Mouse (Mus musculus) intestine, postnatal 0 days (tissue): ENCODE measurements around the gene Meox1. TPM values are rescaled to one million over a fixed set of nuclear protein-coding genes. Genes with fewer than 3 reads are reported as not detected.

Experiments used
- ATAC-seq: fragments of 200-750 bp; cut with Nextera tagmentation; 2 replicates; pipeline ENCODE4 v1.8.0; 2017; ENCODE audit warnings: mild to moderate bottlenecking, moderate TSS enrichment, moderate library complexity
- H3K27ac ChIP-seq: fragments of 300-500 bp; sonication (generic); 2 replicates; pipeline ENCODE4 v1.5.1; 2014; ENCODE audit warnings: mild to moderate bottlenecking, low read depth, low read length, moderate library complexity
- H3K27me3 ChIP-seq: fragments of 300-500 bp; sonication (generic); replicated peaks from 2 replicates; pipeline ENCODE4 v1.6.1; 2014; ENCODE audit warnings: low read length, mixed read lengths; ENCODE audit not compliant: control insufficient read depth, insufficient read depth
- H3K36me3 ChIP-seq: fragments of 300-500 bp; sonication (generic); 2 replicates; pipeline ENCODE4 v1.6.1; 2014; ENCODE audit warnings: mild to moderate bottlenecking, moderate library complexity; ENCODE audit not compliant: control insufficient read depth, insufficient read depth
- H3K4me1 ChIP-seq: fragments of 300-500 bp; sonication (generic); replicated peaks from 2 replicates; pipeline ENCODE4 v1.6.1; 2014; ENCODE audit warnings: antibody characterized with exemption, low read length, mixed read lengths; ENCODE audit not compliant: control insufficient read depth, insufficient read depth
- H3K4me2 ChIP-seq: fragments of 300-500 bp; sonication (generic); replicated peaks from 2 replicates; pipeline ENCODE4 v1.6.1; 2014; ENCODE audit warnings: low read depth, mild to moderate bottlenecking, moderate library complexity
- H3K4me3 ChIP-seq: fragments of 300-500 bp; sonication (generic); 2 replicates; pipeline ENCODE4 v1.5.1; 2014; ENCODE audit warnings: low read depth, low read length
- H3K9ac ChIP-seq: fragments of 300-500 bp; sonication (generic); 2 replicates; pipeline ENCODE4 v1.6.1; 2014; ENCODE audit warnings: mild to moderate bottlenecking, low read depth, low read length
- H3K9me3 ChIP-seq: fragments of 300-500 bp; sonication (generic); 2 replicates; pipeline ENCODE4 v1.6.1; 2016; ENCODE audit warnings: mixed run types; ENCODE audit not compliant: control insufficient read depth
- CTCF ChIP-seq: sonication (generic); IDR thresholded peaks from 2 replicates; pipeline ENCODE4 v1.5.1; 2016; ENCODE audit warnings: low read depth, mild to moderate bottlenecking, control low read depth, antibody characterized with exemption, moderate library complexity
- WGBS: fragments of 180-500 bp; shearing (Covaris S2); extraction: QIAGEN DNeasy Blood & Tissue Kit; methylation state at CpG from one replicate; pipeline ENCODE4 v1.1.7; 2014; 5-methylcytosine and 5-hydroxymethylcytosine counted together
- polyA plus RNA-seq: library from polyadenylated mRNA; unstranded; fragments of >200 nt; fragmentation: Nextera tagmentation; extraction: Ambion mirVana; gene quantifications from 2 replicates; pipeline ENCODE4 v1.2.1, GENCODE M21; 2015

Meox1 gene
- polyA plus RNA-seq, 1 experiment from 2014 or later, result 3.8 TPM

- Histone ChIP-seq H3K9me3 (no peaks in the 10 kb centered on the region), H3K36me3 (no peaks in the 10 kb centered on the region), H3K4me3 (no peak overlapping the region), H3K4me1 (no peaks in the 10 kb centered on the region), H3K4me2 (no peak overlapping the region), H3K27me3 (0 out of 2 replicates have a peak, but pooled peaks cover 8% of the 10 kb centered on the region), H3K9ac (no peak overlapping the region), H3K27ac (no peak overlapping the region)
- WGBS, result 42% methylated on average over 8 of the region's 8 CpGs
- no peak for TF ChIP-seq CTCF
- ATAC-seq, result no peak
Measured at GRCm38 (mm10) chr11:101873909-101874308, 20.3 kb downstream of the Meox1 start.

GRCm38 (mm10) chr11:101871435-101871834 lies 22.7 kb downstream of the Meox1 start:
- Histone ChIP-seq H3K9ac (no peak overlapping the region), H3K9me3 (no peaks in the 10 kb centered on the region), H3K27ac (no peak overlapping the region), H3K4me1 (no peaks in the 10 kb centered on the region), H3K4me2 (no peak overlapping the region), H3K4me3 (no peak overlapping the region), H3K36me3 (no peaks in the 10 kb centered on the region), H3K27me3 (no peaks in the 10 kb centered on the region)
- 63% methylated on average over 6 of the region's 6 CpGs for WGBS
- no peak for ATAC-seq
- TF ChIP-seq CTCF, result no peak

- Histone ChIP-seq H3K36me3 (no peaks in the 10 kb centered on the region), H3K27me3 (no peaks in the 10 kb centered on the region), H3K9ac (no peak overlapping the region), H3K4me3 (no peak overlapping the region), H3K9me3 (no peaks in the 10 kb centered on the region), H3K4me2 (no peak overlapping the region), H3K27ac (no peak overlapping the region), H3K4me1 (no peaks in the 10 kb centered on the region)
- 58% methylated on average over 18 of the region's 18 CpGs for WGBS
- no peak for TF ChIP-seq CTCF
- ATAC-seq, result no peak
Measured at GRCm38 (mm10) chr11:101870067-101870765, 24.0 kb downstream of the Meox1 start.

DNA sequence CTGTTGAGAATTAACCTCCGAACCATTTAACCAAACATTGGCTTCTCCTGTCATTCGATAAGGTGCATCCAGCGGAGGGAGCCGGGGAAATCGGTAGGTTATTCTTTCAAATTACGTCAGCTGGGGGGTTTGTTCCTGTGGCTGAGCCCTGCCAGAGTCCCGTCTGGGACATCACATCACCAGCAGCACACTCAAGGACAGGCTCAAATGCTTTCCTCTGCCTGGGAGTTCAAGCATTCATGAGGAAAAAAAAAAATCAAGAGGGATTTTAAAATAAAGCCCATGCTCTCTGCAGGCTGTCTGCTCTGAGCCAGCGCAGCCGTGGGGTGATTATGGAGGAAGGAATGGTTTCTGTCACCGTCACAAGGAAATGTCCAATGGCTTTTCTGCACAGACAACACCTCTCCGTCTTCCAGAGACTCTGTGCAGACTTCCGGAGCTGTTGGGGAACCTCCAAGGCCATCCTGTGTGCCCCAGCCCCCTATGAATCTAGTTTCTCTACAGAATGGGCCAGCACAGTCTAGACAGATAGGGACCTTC lies 26.6 kb downstream of the Meox1 start:
- Histone ChIP-seq H3K9me3 (no peaks in the 10 kb centered on the region), H3K27me3 (no peaks in the 10 kb centered on the region), H3K4me2 (no peak overlapping the region), H3K36me3 (no peaks in the 10 kb centered on the region), H3K4me1 (no peaks in the 10 kb centered on the region), H3K27ac (no peak overlapping the region), H3K4me3 (no peak overlapping the region), H3K9ac (no peak overlapping the region)
- 56% methylated on average over 12 of the region's 12 CpGs for WGBS
- no peak for ATAC-seq
- no peak for TF ChIP-seq CTCF

GRCm38 (mm10) chr11:101858742-101859141 lies 35.4 kb downstream of the Meox1 start:
- 4% methylated on average over 4 of the region's 5 CpGs for WGBS
- Histone ChIP-seq H3K9ac (no peak overlapping the region), H3K27me3 (no peaks in the 10 kb centered on the region), H3K27ac (no peak overlapping the region), H3K4me3 (no peak overlapping the region), H3K4me1 (no peaks in the 10 kb centered on the region), H3K9me3 (no peaks in the 10 kb centered on the region), H3K4me2 (no peak overlapping the region), H3K36me3 (no peaks in the 10 kb centered on the region)
- ATAC-seq, result no peak
- no peak for TF ChIP-seq CTCF

GRCm38 (mm10) chr11:101855950-101856712 lies 38.0 kb downstream of the Meox1 start:
- no peaks in the 10 kb centered on the region for H3K9me3 ChIP-seq
- no peaks in the 10 kb centered on the region for H3K4me1 ChIP-seq
- H3K27me3 ChIP-seq, result no peaks in the 10 kb centered on the region
- no peak overlapping the region for H3K27ac ChIP-seq
- H3K36me3 ChIP-seq, result no peaks in the 10 kb centered on the region
- no peak for ATAC-seq
- no peak overlapping the region for H3K9ac ChIP-seq
- no peak overlapping the region for H3K4me2 ChIP-seq
- H3K4me3 ChIP-seq, result no peak overlapping the region
- no peak for TF ChIP-seq CTCF
- 62% methylated on average over 9 of the region's 9 CpGs for WGBS
